Mouse (Mus musculus) spleen, embryonic (tissue): Measurements from ENCODE around the gene Prok1.

Experiments
- CTCF ChIA-PET: fragments of 350-600 bp; sonication (Branson Sonifier 250); formaldehyde crosslinking; loops from one replicate; lab custom pipeline; 2022; lab: Charles Lee

Gene Prok1

GRCm38 (mm10) chr3:107239607-107240006, at the start of gene Prok1:
Gene Prok1, minus strand, starts transcription at chr3:107239707.
- CTCF ChIA-PET = no interaction called here

- CTCF ChIA-PET = interaction anchor here (0.7 kb wide), 1 partner anchor 38 kb away, joined by 4 read pairs; no protein-coding TSS in a partner anchor
Measured at GRCm38 (mm10) chr3:107287346-107287745, 47.8 kb upstream of the Prok1 start.

DNA sequence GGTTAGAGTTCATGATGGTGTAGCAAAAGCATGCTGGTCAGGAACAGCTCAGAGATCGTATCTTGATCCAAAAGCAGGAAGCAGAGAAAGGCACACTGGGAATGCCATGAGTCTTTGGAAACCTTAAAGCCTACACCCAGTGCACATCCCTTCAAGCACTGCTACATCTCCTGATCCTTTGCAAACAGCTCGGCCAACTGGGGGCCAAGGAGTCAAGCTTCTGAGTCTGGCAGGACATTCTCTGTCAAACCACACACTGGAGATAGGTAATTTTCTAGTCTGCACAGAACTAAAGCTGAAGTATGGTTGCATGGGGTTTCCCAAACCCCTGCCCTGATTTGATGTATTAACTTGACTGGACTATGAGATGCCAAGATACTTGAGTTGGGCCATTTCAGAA, 46.6 kb upstream of the Prok1 start:
- CTCF ChIA-PET = no interaction called here

- CTCF ChIA-PET = interaction anchor here (0.6 kb wide), 1 partner anchor 63 kb away, joined by 8 read pairs; no protein-coding TSS in a partner anchor
Measured at GRCm38 (mm10) chr3:107278479-107279269, 39.2 kb upstream of the Prok1 start, which contains the start of gene Lamtor5. Gene Lamtor5, plus strand, starts transcription at chr3:107278858.

DNA sequence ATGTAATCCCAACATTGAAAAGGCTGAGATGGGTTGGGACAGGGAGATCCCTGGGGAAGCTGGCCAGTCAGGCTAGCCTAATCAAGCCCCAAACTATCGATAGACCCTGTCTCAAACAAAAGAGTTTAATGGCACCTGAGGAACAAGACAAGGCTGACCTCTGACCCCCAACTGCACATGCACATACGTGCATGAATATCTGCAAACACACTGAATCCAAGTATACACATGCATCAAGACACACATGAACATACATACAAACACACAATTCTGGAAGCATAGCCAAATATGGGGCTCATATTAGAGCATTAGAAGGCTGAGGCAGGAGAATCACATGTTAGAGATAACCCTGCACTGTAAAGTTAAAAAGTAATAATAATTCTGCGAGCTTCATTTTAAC, 37.1 kb upstream of the Prok1 start:
- CTCF ChIA-PET = no interaction called here

GRCm38 (mm10) chr3:107275996-107276395, 36.5 kb upstream of the Prok1 start:
- CTCF ChIA-PET = no interaction called here

DNA sequence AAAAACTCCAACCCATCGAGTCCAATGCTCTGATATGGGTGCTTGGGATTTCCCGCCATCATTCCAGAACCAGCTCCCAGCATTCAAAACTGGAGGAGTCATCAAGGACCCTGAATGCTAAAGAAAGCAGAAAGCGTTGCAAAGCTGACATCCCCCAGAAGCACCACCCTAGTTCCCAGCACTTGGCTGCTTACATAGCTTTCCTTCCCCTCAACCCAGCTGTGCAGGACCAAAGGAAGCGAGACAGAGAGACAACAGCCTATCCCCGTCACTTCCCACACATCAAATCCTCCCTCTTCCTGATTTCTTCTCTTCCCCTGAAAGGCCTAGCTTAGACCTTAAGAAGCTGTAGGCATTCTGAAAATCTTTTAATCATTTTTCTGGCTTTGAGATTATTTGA, 35.8 kb upstream of the Prok1 start:
- CTCF ChIA-PET = no interaction called here

- CTCF ChIA-PET = no interaction called here
Measured at GRCm38 (mm10) chr3:107273820-107274219, 34.3 kb upstream of the Prok1 start.

DNA sequence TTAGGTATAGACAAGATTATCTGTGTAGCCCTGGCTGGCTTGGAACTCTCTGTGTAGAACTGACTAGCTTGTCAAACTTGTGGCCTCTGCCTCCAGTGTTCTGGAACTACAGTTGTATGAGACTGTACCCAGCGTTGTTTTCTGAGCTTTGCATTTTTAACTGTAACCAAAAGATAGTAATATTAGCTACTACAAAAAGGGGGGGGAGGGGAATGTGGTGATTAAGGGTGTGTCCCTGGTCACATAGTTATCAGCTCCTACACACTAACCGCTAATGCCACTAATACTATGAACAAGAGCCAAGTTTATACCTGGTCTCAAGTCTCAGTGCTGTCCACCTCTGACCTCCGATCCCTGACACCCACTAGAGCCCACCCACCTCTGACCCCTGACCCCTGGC, 32.9 kb upstream of the Prok1 start:
- CTCF ChIA-PET = interaction anchor here (0.6 kb wide), 2 partner anchors 18 to 1562 kb away, joined by 12 to 13 read pairs; no protein-coding TSS in a partner anchor

GRCm38 (mm10) chr3:107266814-107267345, 27.4 kb upstream of the Prok1 start:
- CTCF ChIA-PET = no interaction called here

- CTCF ChIA-PET = no interaction called here
Measured at GRCm38 (mm10) chr3:107261851-107262165, 22.3 kb upstream of the Prok1 start.

DNA sequence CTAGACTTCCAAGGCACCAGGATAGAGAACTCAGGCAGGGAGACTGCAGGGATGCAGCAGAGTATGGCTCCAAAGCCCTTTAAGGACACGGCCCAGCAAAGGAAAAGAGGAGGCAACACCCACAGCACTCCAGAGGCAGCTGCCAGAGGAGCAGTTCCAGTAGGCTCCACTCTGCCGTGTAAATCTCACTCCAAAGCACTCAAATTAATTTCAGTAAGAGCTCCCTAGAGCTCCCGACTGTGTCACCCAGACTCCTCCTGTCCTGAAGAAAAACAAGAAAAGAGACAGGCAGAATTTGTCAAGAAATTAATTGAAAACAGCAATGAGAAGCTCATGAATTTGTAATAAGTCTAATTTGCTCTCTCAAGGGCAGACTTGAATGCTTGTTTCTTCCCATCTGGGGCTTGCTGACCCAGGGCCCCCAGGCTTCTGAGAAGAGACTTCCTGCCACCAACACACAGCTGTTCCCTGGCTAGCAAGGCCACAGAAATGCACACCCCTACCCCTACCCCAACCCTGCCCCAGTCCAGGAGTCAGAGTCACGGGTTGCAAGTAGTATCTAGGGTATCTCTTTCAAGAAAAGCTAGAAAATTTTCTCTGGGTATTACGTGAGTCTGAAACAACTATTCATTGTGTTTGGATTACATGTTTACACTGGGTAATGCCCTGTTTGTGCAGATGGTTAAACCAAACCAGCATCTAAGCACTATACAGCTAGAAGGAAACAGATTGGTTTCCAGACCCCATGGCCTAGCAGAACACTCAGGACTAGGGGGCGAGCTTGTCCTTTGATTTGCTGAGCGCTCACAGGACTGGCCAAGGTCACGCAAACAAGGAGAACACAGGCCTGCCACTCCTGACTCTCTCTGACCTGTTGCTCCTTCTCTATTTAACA, 21.7 kb upstream of the Prok1 start:
- CTCF ChIA-PET = no interaction called here

DNA sequence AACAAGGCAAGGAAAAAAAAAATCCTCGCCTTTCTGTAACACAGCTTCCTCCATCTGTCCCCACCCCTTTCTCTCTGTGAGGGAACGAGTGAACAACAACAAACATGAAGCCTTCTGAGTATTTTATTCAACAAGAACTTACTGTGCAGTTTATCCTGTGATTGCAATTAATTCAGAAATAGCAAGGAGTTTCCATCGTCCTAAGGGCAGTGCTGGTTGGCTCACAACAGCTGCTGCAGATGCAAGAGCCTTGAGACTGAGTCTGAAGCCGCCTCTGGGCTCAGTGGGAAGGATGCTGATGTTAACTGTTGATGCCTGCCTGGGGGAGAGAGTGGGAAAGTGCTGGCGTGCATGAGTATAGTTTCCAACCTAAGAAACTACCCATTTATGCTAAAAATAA, 18.4 kb upstream of the Prok1 start:
- CTCF ChIA-PET = interaction anchor here (0.7 kb wide), 1 partner anchor 95 kb away, joined by 4 read pairs; no protein-coding TSS in a partner anchor

DNA sequence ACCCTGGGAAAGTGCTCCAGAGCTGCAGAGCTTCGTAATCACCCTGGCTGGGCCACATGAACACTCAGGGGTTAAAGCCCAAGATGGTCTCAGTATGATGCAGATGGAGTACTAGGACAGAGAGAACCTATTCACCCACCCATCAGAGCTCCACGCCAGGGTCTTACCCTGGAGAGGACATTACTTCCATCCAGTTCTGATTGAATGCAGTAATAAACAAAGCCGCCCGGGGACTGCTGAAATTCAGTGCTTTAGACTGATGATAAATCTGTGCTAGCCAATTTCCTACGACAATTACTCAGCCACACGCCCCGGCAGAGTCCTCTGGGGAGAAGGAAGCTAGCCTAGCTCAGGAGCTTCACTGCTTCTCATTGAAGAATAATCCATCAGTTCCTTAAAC, 17.2 kb upstream of the Prok1 start:
- CTCF ChIA-PET = no interaction called here

DNA sequence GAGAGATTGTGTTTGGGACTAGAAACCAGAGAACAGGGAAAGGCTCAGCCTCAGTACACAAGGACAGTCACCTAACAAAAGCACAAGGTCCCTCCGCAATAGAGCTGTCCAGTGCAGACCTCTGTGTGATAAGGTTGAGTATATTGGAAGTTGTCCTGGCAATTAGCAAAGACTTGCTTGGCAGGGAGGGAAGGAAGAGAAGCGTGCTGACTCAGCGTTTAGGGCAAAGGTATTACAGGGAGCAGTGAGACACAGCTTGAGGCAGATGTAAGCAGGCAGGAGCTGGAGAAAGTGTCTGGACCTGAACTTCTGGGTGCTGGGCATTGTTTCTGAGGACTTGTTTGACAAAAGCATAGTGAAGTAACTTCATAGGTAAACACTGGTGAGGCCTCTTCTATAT, 16.5 kb upstream of the Prok1 start:
- CTCF ChIA-PET = no interaction called here

GRCm38 (mm10) chr3:107253925-107254324, 14.4 kb upstream of the Prok1 start:
- CTCF ChIA-PET = no interaction called here

GRCm38 (mm10) chr3:107252035-107252434, 12.5 kb upstream of the Prok1 start:
- CTCF ChIA-PET = no interaction called here

DNA sequence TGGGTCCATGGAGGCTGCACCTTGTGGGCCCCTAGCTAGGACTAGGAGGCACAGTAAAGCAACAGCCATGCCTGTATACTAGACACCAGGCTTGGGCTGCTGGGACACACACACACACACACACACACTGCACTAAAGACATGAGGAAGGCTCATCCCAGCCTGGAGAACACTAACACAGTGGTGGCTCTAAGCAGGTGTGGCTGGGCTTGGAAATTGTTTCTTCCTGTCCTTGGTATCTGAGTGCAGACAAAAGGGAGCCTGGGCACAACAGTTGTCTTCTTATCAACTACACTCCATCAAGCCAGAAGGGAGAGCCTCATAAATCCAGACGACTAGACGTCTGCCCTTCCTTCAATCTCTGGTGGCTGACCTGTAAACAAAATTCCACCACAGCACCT, 10.8 kb upstream of the Prok1 start:
- CTCF ChIA-PET = no interaction called here

DNA sequence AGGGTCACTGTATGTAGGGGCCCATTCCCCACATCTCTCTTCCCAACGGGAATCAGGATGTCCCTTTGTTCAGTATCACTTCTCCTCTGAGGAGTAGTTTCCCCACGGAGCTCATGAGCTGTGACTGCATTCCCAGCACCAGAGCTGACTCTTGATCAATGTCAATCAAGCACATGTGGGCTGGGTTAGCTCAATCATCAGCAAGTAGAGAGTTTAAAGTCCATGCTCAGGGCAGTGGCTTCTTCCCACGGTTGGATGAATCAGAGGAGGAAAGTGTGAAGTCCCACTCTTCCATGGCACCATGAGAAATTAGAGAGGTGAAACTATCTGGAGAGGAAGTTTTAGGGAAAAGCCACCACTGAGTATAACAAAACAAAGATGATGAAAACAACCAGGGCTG, 9.5 kb upstream of the Prok1 start:
- CTCF ChIA-PET = no interaction called here

- CTCF ChIA-PET = no interaction called here
Measured at GRCm38 (mm10) chr3:107246876-107247275, 7.4 kb upstream of the Prok1 start.

DNA sequence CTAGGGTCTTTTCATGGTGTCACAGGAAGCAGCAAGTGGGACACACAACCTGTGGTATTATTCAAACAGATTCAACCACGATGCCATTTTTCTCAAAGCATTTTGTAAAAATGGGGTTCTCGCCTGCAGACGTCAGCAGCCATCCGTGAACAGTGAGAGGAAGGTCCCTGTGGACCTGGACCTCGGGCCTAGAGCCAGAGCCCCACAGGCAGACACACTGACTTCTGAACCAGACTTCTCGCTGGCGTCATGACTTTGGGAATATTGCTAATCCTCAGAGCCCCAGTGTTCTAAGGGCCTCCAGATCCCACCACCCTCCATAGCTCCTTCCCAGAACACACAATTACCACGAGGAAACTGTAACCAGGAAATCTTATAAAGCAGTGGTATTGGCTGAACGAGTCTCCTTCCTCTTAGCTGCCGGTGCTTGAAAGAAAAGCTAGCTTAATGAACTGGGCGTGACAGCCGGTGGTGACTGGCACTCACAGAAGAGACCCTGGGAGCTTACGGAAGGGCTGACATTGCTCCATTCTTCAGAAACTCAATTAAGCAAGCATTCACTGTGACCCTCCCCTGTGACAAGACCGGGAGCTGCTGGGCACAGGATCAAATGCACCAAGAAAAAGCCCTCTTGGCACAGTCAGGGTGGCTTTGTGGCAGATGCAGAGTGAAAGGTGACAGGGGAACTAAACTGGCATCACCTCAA, 2.0 kb upstream of the Prok1 start:
- CTCF ChIA-PET = no interaction called here
